Mouse (Mus musculus) liver, postnatal 0 days (tissue): ENCODE data around the gene Proca1.

Experiments used
- CTCF ChIP-seq: sonication (generic); IDR thresholded peaks from 2 replicates; pipeline ENCODE4 v1.5.1; 2016; ENCODE audit warnings: antibody characterized with exemption, low read depth
- EP300 ChIP-seq: IDR thresholded peaks from 2 replicates; pipeline ENCODE4 v1.6.1; 2016; ENCODE audit warnings: antibody characterized with exemption, low read depth, mild to moderate bottlenecking

- no peak for TF ChIP-seq EP300
- TF ChIP-seq CTCF = no peak
Observed at GRCm38 (mm10) chr11:78194411-78195100, 1.4 kb downstream of the Proca1 start.
